Mouse (Mus musculus) cerebellum, adult (tissue): ENCODE measurements at regions not wholly inside any gene's neighbourhood (a gene's known extent, or its start where the extent isn't known, plus 50 kb on each side); places are given as distances from the start of the nearest gene placed in this dataset.
A peak's percentile ranks its signal among the peaks of the same experiment; 100 is the strongest.

Experiments
- ATAC-seq: cut with Nextera tagmentation; 2 replicates; pipeline ENCODE4 v1.9.2; 2017; ENCODE audit warnings: mild to moderate bottlenecking, moderate library complexity, mixed read lengths; ENCODE audit not compliant: insufficient number of reproducible peaks, low FRiP score, low TSS enrichment

- ATAC-seq: no peak
These were observed 175.7 kb downstream of the Hdgfl1 start for GRCm38 (mm10) chr13:26594313-26594712.

- ATAC-seq: no peak
These were observed 176.2 kb downstream of the Hdgfl1 start for GRCm38 (mm10) chr13:26593750-26594149.

GRCm38 (mm10) chr13:26575890-26576543 lies 193.9 kb downstream of the Hdgfl1 start:
- ATAC-seq: 0 out of 2 replicates have a peak, but pooled peaks have one; percentile 15

- no peak for ATAC-seq
These were observed 200.5 kb downstream of the Hdgfl1 start for GRCm38 (mm10) chr13:26569422-26569821.

- no peak for ATAC-seq
These were observed 204.8 kb downstream of the Hdgfl1 start for GRCm38 (mm10) chr13:26564941-26565862.

DNA sequence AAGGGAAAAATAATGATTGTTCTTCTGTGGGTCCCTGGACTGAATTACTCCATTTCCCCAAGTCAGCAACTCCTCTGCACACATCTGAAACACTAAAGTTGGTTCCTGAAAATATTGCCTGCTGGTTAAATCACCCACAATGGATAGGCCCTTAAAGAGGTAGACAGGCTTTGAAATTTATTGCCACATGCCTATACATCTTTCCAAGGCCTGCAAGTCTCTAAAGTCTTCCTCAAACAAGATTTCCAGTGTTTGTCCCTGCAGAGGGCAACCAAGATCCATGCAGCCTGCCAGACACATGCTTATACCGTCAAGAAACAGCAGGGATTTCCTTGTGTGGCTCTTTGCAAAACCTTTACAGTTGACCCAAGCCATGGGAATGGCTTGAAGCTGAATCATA lies 211.6 kb downstream of the Hdgfl1 start:
- no peak for ATAC-seq

DNA sequence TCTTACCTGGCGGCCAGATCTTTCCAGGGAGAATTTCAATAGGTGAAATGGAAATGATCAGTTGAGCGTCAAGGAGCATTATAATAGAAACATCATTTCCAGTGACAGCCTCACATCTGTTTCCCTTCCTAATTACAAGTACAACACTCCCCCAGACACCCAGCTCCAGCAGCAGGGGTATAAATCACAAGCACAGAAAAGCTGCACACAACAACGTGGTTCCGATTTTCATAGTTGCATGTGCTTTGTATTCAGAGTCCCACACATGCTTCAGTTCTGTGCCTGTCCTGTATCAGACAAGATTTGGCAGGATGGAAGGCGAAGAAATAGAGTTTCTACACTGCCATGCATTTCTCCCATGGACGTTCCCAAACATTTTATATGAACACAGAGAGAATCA lies 215.7 kb downstream of the Hdgfl1 start:
- no peak for ATAC-seq

DNA sequence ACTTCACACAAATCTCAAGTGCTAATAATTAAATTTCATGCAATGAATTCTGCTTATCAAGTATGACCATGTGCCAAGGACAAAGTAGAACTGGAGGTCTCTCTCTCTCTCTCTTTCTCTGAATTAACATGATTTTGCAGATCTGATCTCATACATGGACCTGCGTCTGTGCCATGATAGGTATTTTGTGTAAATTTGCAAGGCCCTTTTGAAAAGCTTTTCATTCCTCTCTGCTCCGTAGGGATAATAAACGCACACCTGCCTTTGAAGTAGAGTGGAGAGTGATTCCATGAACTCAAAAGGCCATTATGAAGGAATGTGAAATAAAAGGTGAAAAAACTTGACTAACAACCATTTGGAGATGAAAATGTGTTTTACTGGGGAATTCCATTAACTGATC lies 217.8 kb downstream of the Hdgfl1 start:
- ATAC-seq: no peak

- no peak for ATAC-seq
These were observed 231.0 kb downstream of the Hdgfl1 start for GRCm38 (mm10) chr13:26538928-26539327.

DNA sequence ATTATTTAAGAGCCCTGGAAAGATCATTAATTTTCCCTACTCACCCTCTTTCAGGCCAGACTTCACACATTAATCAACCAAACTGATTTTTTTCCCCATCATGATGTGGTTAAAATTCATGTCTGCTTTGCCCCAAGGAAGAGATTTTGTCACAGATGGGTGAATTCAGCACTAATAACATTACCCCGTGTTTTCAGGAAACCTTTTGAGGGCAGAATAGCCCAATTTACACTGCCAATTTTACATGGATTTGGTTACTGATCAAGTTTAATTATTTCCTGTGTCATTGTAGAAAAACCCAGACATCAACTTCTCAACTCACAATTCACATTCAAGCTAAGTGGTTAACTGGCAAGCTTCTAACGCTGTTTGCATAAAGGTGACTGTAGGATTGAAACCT lies 233.4 kb downstream of the Hdgfl1 start:
- ATAC-seq: no peak

DNA sequence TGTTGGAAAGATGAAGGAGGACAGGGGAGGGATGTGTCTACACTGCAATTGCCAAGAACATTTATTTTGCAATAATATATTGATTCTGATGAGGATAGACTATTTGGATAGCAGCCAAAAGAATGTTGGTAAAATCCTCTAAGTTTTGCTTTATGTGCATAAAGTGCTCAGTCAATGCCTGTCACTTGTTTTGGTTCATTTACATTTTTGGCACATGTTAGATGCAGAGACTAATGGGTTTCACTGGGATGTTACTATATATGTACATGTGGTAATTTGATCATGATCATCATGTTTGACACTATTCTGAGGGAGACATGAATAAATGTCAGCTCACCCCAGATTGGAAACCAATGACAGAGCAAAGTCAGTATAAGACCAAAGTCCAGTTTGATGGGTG lies 237.2 kb downstream of the Hdgfl1 start:
- no peak for ATAC-seq

DNA sequence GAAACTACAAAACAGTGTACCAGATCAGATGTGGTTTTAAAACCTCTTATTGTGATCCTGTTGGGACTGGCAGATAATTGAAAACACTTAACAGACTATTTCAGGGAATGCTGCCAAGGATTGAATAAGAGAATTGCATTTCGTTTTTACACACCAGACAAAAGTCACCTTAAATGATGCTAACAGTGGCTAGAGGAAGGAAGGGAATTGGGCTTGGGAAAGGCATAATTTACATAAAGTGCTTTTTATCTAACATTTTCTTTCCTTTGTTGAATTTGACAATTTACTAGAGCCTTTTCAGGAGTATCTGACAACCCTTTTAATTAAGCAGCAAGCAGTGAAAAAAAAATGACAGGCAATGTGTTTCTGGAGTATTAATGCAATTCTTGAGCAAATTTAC lies 250.9 kb downstream of the Hdgfl1 start:
- no peak for ATAC-seq

- no peak for ATAC-seq
These were observed 251.5 kb downstream of the Hdgfl1 start for GRCm38 (mm10) chr13:26518425-26518824.

GRCm38 (mm10) chr13:26517646-26518045 lies 252.3 kb downstream of the Hdgfl1 start:
- no peak for ATAC-seq

DNA sequence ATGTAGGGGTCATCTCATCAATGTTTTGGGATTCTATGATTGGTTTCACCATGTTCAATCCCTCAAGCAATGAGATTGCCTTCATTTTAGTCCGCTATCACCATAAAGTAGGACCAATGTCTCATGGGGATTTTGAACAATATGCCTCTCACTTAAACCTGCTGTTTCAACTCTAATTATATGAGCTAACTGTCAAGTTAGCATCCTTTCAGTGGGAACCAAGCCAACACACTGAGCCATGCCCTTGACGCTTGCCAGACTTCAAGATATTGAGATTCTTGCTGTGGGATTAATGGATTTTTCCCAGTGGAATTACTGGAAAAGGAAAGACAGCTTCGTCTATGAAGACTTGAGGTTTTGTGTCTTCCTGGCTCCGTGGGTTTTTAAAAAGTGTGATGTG lies 259.5 kb downstream of the Hdgfl1 start:
- no peak for ATAC-seq

GRCm38 (mm10) chr13:26509841-26510240 lies 260.1 kb downstream of the Hdgfl1 start:
- ATAC-seq: no peak

DNA sequence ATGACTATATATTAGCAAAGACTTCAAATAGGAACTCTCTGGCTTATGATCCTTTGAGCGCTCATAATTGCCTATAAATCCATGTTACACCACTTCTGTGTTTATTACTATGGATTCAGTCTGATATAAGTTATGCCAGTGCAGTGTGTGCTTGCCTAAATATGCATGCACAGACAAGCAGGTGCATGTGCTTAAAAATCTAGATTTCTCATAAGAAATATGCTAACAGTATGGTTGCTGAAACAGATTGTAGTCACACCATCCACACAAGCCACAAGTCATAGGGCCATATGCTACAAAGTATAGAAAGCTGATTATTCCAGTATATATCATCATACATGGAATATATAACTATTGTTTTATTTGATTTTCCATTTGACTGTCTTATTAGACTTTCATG lies 266.2 kb downstream of the Hdgfl1 start:
- ATAC-seq: no peak

- no peak for ATAC-seq
These were observed 272.9 kb downstream of the Hdgfl1 start for GRCm38 (mm10) chr13:26497086-26497485.

DNA sequence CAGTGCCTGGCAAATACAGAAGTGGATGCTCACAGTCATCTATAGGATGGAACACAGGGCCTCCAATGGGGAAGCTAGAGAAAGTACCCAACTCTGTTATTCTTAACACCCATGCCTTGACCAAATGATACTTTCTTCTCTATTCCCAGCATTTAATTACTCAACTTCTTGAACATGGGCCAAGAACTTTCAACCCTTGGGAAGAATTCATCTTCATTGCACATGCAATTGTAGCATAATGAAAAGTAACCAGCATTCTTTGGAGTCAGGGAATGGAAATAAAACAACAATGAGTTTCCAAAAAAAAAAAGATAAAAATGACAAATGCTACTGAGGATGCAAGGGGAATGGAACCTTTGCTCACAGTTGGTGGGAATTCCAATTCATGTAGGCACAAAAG lies 274.1 kb downstream of the Hdgfl1 start:
- no peak for ATAC-seq

DNA sequence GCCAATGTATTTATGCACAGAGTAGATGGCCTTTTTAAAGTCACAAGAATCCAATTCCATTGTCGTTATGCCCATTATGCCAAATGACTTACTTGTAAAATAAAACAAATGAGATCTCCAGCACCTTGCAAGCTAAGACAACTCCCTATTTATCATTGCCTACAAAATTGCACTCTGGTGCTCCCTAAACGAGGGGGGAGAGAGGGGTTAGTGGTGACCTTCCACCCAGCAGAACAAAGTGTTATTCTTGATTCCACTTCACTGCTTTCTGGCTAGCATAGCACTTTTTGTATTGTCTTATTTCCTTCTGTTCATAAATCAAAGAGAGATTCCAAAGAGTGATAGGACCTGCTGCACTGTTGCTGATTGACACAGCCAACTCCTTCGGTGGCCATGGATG lies 300.6 kb downstream of the Hdgfl1 start:
- no peak for ATAC-seq

- no peak for ATAC-seq
These were observed 302.4 kb downstream of the Hdgfl1 start for GRCm38 (mm10) chr13:26467526-26467925.

GRCm38 (mm10) chr13:26464523-26464922 lies 305.4 kb downstream of the Hdgfl1 start:
- ATAC-seq: peak; percentile 66
